Mouse (Mus musculus) lung, adult 2 months (tissue): Measurements from ENCODE around the gene Crat. TPM values are rescaled to one million over a fixed set of nuclear protein-coding genes. Genes with fewer than 3 reads are reported as not detected.

Experiments
- DNase-seq: peaks from one replicate; pipeline ENCODE4 v3.0.0; 2022
- H3K4me1 ChIP-seq: fragments of 200-500 bp; 2 replicates; pipeline ENCODE4 v1.6.1; 2011; ENCODE audit warnings: low read length; ENCODE audit not compliant: control insufficient read depth, insufficient read depth
- H3K4me3 ChIP-seq: fragments of 200-500 bp; replicated peaks from 2 replicates; pipeline ENCODE3; 2011; ENCODE audit warnings: low read depth, mild to moderate bottlenecking, control low read depth, low read length; ENCODE audit errors: extremely low read depth
- CTCF ChIP-seq: fragments of 200-500 bp; IDR thresholded peaks from 2 replicates; pipeline ENCODE4 v1.5.1; 2011; ENCODE audit warnings: mild to moderate bottlenecking, low read length, control low read depth; ENCODE audit not compliant: insufficient read depth
- POLR2A ChIP-seq: fragments of 200-500 bp; IDR thresholded peaks from 2 replicates; pipeline ENCODE4 v1.6.1; 2011; ENCODE audit warnings: low read depth, mild to moderate bottlenecking, control low read depth, low read length, borderline replicate concordance; ENCODE audit errors: extremely low read depth
- WGBS: fragments of 180-500 bp; shearing (Covaris S2); methylation state at CpG from one replicate; pipeline ENCODE4 v1.1.7; 2018; 5-methylcytosine and 5-hydroxymethylcytosine counted together
- polyA plus RNA-seq: library from polyadenylated mRNA; depleted of rRNA; stranded (reverse); fragments of >200 nt; gene quantifications from 2 replicates; pipeline ENCODE4 v1.2.3, GENCODE M21; 2012

The Crat gene
- polyA plus RNA-seq, 1 experiment, result 103 TPM

DNA sequence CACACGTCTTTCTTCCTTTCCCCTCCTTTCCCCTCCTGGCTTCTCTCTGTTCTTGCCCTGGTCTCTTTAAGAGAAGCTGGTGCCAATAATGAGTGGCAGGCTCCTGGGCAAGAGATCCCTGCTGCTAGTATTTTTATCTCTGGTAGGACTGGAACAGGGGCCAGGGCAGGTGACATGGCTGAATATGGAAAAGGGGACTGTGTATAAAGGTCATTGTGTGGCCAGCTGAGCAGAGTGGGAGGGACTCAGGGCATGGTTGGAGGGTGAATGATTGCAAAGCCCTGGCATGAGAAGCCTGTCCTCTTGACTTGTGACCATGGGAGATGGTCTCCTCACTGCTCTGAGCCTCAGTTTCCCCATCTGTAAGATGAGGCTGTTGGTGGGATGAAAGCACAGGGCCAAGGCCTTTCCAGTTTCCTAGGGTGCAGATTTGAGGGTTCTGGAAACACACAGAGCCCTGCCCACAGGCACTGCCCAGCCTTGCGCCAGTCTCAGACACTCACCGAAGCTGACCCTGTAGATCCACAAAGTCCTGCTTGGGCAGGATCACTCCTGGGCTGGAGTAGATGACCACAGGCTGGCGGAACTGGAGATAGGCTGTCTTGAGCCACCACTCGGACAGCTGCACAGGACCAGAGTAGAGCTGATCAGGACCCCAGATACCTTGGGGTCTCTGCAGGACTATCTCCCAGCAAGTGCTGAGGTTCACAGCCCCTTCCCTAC lies 6.0 kb downstream of the Crat start:
- no peak for TF ChIP-seq CTCF
- no peak for TF ChIP-seq POLR2A
- Histone ChIP-seq H3K4me3 (no peak overlapping the region), H3K4me1 (peaks cover 5% of the 10 kb centered on the region)
- no peak for DNase-seq
- WGBS, result 85% methylated on average over 5 of the region's 5 CpGs

- TF ChIP-seq POLR2A (no peak), CTCF (no peak)
- Histone ChIP-seq H3K4me1 (peaks cover 1% of the 10 kb centered on the region; the same call in 1 of the 2 replicates), H3K4me3 (no peak overlapping the region)
- 74% methylated on average over 8 of the region's 8 CpGs for WGBS
- DNase-seq, result no peak
These were observed 7.0 kb downstream of the Crat start for GRCm38 (mm10) chr2:30408452-30409100.

DNA sequence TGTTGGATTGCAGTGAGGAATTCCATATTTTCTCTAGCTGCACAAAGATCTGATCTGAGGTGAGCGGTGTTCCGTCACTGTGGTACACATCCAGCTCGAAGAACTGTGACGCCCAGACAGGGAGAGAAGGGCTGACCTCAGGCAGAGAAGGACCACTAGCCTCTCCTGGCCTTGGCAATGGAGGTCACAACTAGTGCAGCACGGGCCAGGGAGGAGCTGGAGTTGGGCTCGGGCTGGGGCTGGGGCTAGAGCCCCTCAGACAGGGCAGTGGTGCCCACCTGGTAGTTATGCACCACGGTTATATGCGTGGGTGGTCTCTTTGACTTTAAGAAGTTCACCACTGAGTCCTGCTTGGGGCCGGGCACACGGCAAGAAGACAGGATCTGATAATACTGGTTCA lies 7.8 kb downstream of the Crat start:
- no peak for DNase-seq
- 91% methylated on average over 10 of the region's 10 CpGs for WGBS
- no peaks in the 10 kb centered on the region for H3K4me1 ChIP-seq
- TF ChIP-seq CTCF, result no peak
- no peak for TF ChIP-seq POLR2A
- H3K4me3 ChIP-seq, result no peak overlapping the region

DNA sequence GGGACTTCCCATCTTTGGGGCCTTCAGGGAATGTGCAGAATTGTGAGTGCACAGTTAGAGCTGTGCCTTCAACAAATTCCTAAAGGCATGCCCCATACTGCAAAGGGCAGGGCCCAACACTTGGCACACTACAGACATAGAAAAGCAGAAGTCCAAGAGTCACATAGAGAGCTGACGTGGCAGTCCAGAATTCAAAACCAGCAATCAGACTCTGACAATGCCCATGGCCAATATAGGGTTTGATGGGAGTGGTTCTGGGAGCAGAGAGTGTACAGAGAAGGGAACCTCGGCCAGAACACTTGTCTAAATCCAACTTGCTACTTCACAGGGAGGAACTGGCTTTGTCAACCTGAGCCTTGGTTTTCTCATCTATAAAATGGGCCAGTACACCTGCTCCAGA lies 8.4 kb downstream of the Crat start:
- WGBS, result 85% methylated on average over 2 of the region's 2 CpGs
- Histone ChIP-seq H3K4me1 (no peaks in the 10 kb centered on the region), H3K4me3 (no peak overlapping the region)
- DNase-seq, result no peak
- TF ChIP-seq CTCF (no peak), POLR2A (no peak)

GRCm38 (mm10) chr2:30403870-30404269 lies 11.7 kb downstream of the Crat start:
- no peak for TF ChIP-seq POLR2A
- 77% methylated on average over 1 of the region's 1 CpGs for WGBS
- H3K4me3 ChIP-seq, result no peak overlapping the region
- no peaks in the 10 kb centered on the region; the same call in 1 of the 2 replicates for H3K4me1 ChIP-seq
- no peak for DNase-seq

DNA sequence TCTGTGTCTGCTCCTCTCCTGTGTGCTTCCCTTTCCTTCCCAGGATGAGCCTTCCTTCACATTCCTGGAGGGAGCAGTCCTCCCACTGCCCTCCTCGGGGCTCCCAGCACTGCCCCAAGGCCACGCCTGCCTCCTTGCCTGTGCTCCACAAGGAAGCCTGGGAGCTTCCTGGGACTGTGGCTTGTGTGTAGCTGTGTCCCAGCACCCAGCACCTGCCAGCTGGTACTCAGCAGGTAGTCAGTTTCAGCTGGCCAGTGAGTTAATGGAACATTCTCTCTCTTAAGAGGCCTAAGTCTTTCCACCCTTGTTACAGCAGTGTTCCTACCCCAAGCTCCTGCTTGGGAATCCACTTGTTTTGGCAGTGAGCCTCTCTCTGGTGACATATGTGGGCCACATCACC lies 12.8 kb downstream of the Crat start:
- TF ChIP-seq CTCF (no peak), POLR2A (no peak)
- no peak for DNase-seq
- Histone ChIP-seq H3K4me1 (no peaks in the 10 kb centered on the region; the same call in 1 of the 2 replicates), H3K4me3 (no peak overlapping the region)
- WGBS, result 72% methylated on average over 2 of the region's 2 CpGs

DNA sequence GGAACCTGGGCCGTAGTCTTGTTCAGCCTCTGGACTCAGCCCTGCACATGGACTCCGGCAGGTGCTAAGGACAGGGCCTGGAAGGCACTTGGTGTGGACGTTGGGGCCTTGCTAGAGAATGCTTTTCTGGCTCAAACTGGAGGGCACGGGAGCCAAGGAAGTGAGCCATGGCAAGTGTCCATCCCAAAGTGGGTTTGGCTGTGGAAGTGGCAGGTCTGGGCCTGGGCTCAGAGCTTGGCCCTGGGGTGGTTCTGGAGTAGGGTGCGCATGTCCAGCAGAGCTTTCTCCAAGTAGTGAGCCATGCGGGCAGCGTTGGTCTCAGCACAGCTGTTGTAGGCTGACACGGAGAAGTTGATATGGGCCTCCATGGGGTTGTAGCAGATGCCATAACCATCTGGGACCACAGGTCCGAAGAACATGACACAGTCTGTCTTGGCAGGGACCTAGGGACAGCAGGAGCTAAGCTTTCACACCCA lies 13.2 kb downstream of the Crat start:
- DNase-seq, result no peak
- TF ChIP-seq POLR2A, result no peak
- TF ChIP-seq CTCF, result no peak
- Histone ChIP-seq H3K4me1 (no peaks in the 10 kb centered on the region; the same call in 1 of the 2 replicates), H3K4me3 (no peak overlapping the region)
- WGBS, result 85% methylated on average over 9 of the region's 9 CpGs

- no peak for TF ChIP-seq POLR2A
- TF ChIP-seq CTCF, result no peak
- Histone ChIP-seq H3K4me3 (no peak overlapping the region), H3K4me1 (no peaks in the 10 kb centered on the region; the same call in 1 of the 2 replicates)
- 53% methylated on average over 1 of the region's 1 CpGs for WGBS
- DNase-seq, result no peak
These were observed 14.0 kb downstream of the Crat start for GRCm38 (mm10) chr2:30401581-30401980.

- 58% methylated on average over 20 of the region's 20 CpGs for WGBS
- DNase-seq, result peak; percentile 59
- Histone ChIP-seq H3K4me3 (no peak overlapping the region), H3K4me1 (no peaks in the 10 kb centered on the region; the same call in 1 of the 2 replicates)
- TF ChIP-seq CTCF, result no peak
- TF ChIP-seq POLR2A, result no peak
These were observed 16.1 kb downstream of the Crat start for GRCm38 (mm10) chr2:30399191-30400171.
